ENCODE assay signal across 28 mouse cellular contexts in genomic region chr15:102485853-102486252, GRCm38 (mm10). TPM values are rescaled to one million over a fixed set of nuclear protein-coding genes. Genes with fewer than 3 reads are reported as not detected.
DNase-seq lines count a peak whose midpoint lies in the region; ATAC-seq and TF ChIP-seq lines count a peak whose summit lies in the region.
"Had no signal": no experiment of that assay in that cellular context is flagged by ENCODE, and none has a peak within 500 bp of the region (broad histone marks: within the 10 kb centered on the region; RNA-seq: fewer than 3 reads in every experiment).

No protein-coding gene starts in this region.

- no peaks in the 10 kb centered on the region for H3K27me3 ChIP-seq in kidney, embryonic 16.5 days (ENCODE audit: insufficient read depth, low read length)
- H3K27me3 ChIP-seq in testis, adult 2 months (ENCODE audit: control insufficient read depth, insufficient read depth, low read length): no peaks in the 10 kb centered on the region
- H3K27me3 ChIP-seq in myocyte (ENCODE audit: control insufficient read depth, insufficient read depth, insufficient read length): no peaks in the 10 kb centered on the region
- H3K27me3 ChIP-seq: embryonic facial prominence, embryonic 12.5 days; embryonic facial prominence, embryonic 15.5 days; forebrain, embryonic 12.5 days; forebrain, embryonic 15.5 days; heart, embryonic 13.5 days; hindbrain, embryonic 12.5 days; hindbrain, embryonic 15.5 days had no signal

- DNase-seq in kidney, postnatal 4 days: no peak
- DNase-seq in testis, postnatal 10 days (ENCODE audit: low spot score): no peak
- no peak for DNase-seq in c-Kit-positive CD71-positive TER-119-positive erythroid progenitor cells, embryonic 14.5 days (ENCODE audit: low spot score)
- DNase-seq: adrenal gland, adult 8-10 months; adrenal gland, postnatal 25 days; cerebellum, adult 18-20 months; cerebellum, adult 9-10 months; cerebellum, postnatal 14 days; gastrocnemius, postnatal 25 days; heart, adult 2 months; heart, postnatal 14 days had no signal

- ATAC-seq in kidney, embryonic 16.5 days (ENCODE audit: low FRiP score, low TSS enrichment): 0 out of 2 replicates have a peak, but pooled peaks have one; percentile 23
- ATAC-seq: activated CD4-positive, CD25-positive, alpha-beta regulatory T cell, adult 4 months; CD4-positive, CD25-positive, alpha-beta regulatory T cell, adult 4 months; forebrain, embryonic 15.5 days had no signal

- TF ChIP-seq CTCF in testis, adult 2 months (IDR thresholded peaks at IDR 0.05; ENCODE audit: control insufficient read depth, insufficient read depth, insufficient replicate concordance, low read depth, low read length): no peak

- 90% methylated on average over 12 of the region's 12 CpGs for WGBS in kidney, embryonic 16.5 days

- peaks cover 68% of the 10 kb centered on the region for H3K36me3 ChIP-seq in kidney, embryonic 16.5 days (ENCODE audit: insufficient read depth, low read length)
- H3K36me3 ChIP-seq in testis, adult 2 months (ENCODE audit: control insufficient read depth, insufficient read depth, low read length): peaks cover 6% of the 10 kb centered on the region
- peaks cover 99% of the 10 kb centered on the region for H3K36me3 ChIP-seq in myocyte (ENCODE audit: control insufficient read depth, insufficient read depth)

- H3ac ChIP-seq in myocyte (ENCODE audit: control insufficient read depth, insufficient read length): no peak overlapping the region

- H3K4me1 ChIP-seq in kidney, embryonic 16.5 days (ENCODE audit: insufficient read depth, low read length): no peaks in the 10 kb centered on the region
- H3K4me1 ChIP-seq in testis, adult 2 months (ENCODE audit: control insufficient read depth, insufficient read depth, low read length): no peaks in the 10 kb centered on the region
- H3K4me1 ChIP-seq: embryonic facial prominence, embryonic 12.5 days; embryonic facial prominence, embryonic 15.5 days; forebrain, embryonic 12.5 days; forebrain, embryonic 15.5 days; hindbrain, embryonic 12.5 days; hindbrain, embryonic 15.5 days had no signal

- no peak overlapping the region for H3K4me2 ChIP-seq in kidney, embryonic 16.5 days (replicated peaks; ENCODE audit: low read depth, low read length)
- no peak overlapping the region for H3K4me2 ChIP-seq in myocyte (ENCODE audit: low read depth)
- H3K4me2 ChIP-seq: embryonic facial prominence, embryonic 12.5 days; embryonic facial prominence, embryonic 15.5 days; forebrain, embryonic 12.5 days; forebrain, embryonic 15.5 days; heart, embryonic 13.5 days; hindbrain, embryonic 12.5 days; hindbrain, embryonic 15.5 days had no signal

- no peaks in the 10 kb centered on the region for H3K9me3 ChIP-seq in kidney, embryonic 16.5 days (ENCODE audit: low read length)
- H3K9me3 ChIP-seq: embryonic facial prominence, embryonic 12.5 days; embryonic facial prominence, embryonic 15.5 days; forebrain, embryonic 12.5 days; forebrain, embryonic 15.5 days; heart, embryonic 10.5 days; heart, embryonic 13.5 days; hindbrain, embryonic 12.5 days; hindbrain, embryonic 15.5 days had no signal

- H3K4me3 ChIP-seq in kidney, embryonic 16.5 days (ENCODE audit: low read length): no peak overlapping the region
- H3K4me3 ChIP-seq in testis, adult 2 months (ENCODE audit: control insufficient read depth, low read depth, low read length): peak overlapping the region; percentile 51
- H3K4me3 ChIP-seq in myocyte: no peak overlapping the region
- H3K4me3 ChIP-seq: embryonic facial prominence, embryonic 12.5 days; embryonic facial prominence, embryonic 15.5 days; erythroblast, embryonic 14.5 days; forebrain, embryonic 12.5 days; forebrain, embryonic 15.5 days; heart, adult 2 months; heart, embryonic 10.5 days; heart, embryonic 13.5 days; hindbrain, embryonic 12.5 days; hindbrain, embryonic 15.5 days had no signal

- no peak for TF ChIP-seq POLR2A in testis, adult 2 months (IDR thresholded peaks at IDR 0.05; ENCODE audit: control insufficient read depth, low read depth, low read length)
- TF ChIP-seq POLR2A in myocyte (IDR thresholded peaks at IDR 0.05; ENCODE audit: insufficient read length, low read depth): peak; percentile 37

- H3K9ac ChIP-seq in kidney, embryonic 16.5 days (replicated peaks; ENCODE audit: low read length): no peak overlapping the region
- H3K9ac ChIP-seq: embryonic facial prominence, embryonic 12.5 days; embryonic facial prominence, embryonic 15.5 days; forebrain, embryonic 12.5 days; forebrain, embryonic 15.5 days; heart, embryonic 13.5 days; hindbrain, embryonic 12.5 days; hindbrain, embryonic 15.5 days had no signal

- H3K27ac ChIP-seq in kidney, embryonic 16.5 days (ENCODE audit: low read length): no peak overlapping the region
- H3K27ac ChIP-seq in testis, adult 2 months (ENCODE audit: control insufficient read depth, insufficient read depth, low read depth, low read length): no peak overlapping the region
- H3K27ac ChIP-seq: embryonic facial prominence, embryonic 12.5 days; embryonic facial prominence, embryonic 15.5 days; forebrain, embryonic 12.5 days; forebrain, embryonic 15.5 days; heart, adult 2 months; heart, embryonic 10.5 days; heart, embryonic 13.5 days; hindbrain, embryonic 12.5 days; hindbrain, embryonic 15.5 days had no signal

- peaks cover 89% of the 10 kb centered on the region for H3K79me2 ChIP-seq in myocyte (ENCODE audit: control insufficient read depth, insufficient read depth)

TF ChIP-seq in myocyte, 11 proteins besides CTCF, POLR2A, EP300 and RAD21:
- TF ChIP-seq REST (IDR thresholded peaks at IDR 0.05; ENCODE audit: insufficient read depth, insufficient read length) (no peak), MYOD1 (IDR thresholded peaks at IDR 0.05; ENCODE audit: control insufficient read depth in 1 of 3, insufficient read length in 2 of 3, low read depth in 2 of 3) (no peak), MYOG (IDR thresholded peaks at IDR 0.05; ENCODE audit: control insufficient read depth in 1 of 3, insufficient read depth in 1 of 3, insufficient read length in 2 of 3, low read depth in 2 of 3) (no peak), MAX (IDR thresholded peaks at IDR 0.05; ENCODE audit: low read depth) (no peak), POLR2AphosphoS2 (IDR thresholded peaks at IDR 0.05; ENCODE audit: insufficient read length, low read depth) (peak; percentile 64)

RNA-seq across cellular contexts. Expression of gene Pcbp2, which starts 15.5 kb away (rescaled TPM):
- polyA plus RNA-seq in kidney, embryonic 16.5 days (2015; fragmentation: Nextera tagmentation; extraction: Ambion mirVana): 209 and 212 TPM in 2 replicates
- 1,040 and 1,129 TPM in 2 replicates for polyA plus RNA-seq in testis, adult 2 months (2012; rRNA removed)
- polyA plus RNA-seq in myocyte (2012; fragmentation: generic; extraction: Trizol): 892 TPM

RNA-seq across cellular contexts. Expression of gene Gm10337, which starts 17.7 kb away (rescaled TPM):
- 6.7 TPM in 1 of 2 replicates, not detected in the other for polyA plus RNA-seq in kidney, embryonic 16.5 days (2015; fragmentation: Nextera tagmentation; extraction: Ambion mirVana)
- not detected in 2 replicates for polyA plus RNA-seq in testis, adult 2 months (2012; rRNA removed)
- polyA plus RNA-seq in myocyte (2012; fragmentation: generic; extraction: Trizol): not detected
- polyA plus RNA-seq: activated CD4-positive, CD25-positive, alpha-beta regulatory T cell, adult 4 months; brain, embryonic 14.5 days; C2C12; CD4-positive, CD25-positive, alpha-beta regulatory T cell, adult 4 months; embryonic facial prominence, embryonic 12.5 days; erythroblast, embryonic 14.5 days; gonadal fat pad, adult 2 months; heart, adult 2 months; heart, embryonic 10.5 days had no signal

RNA-seq across cellular contexts. Expression of gene Prr13, which starts 27.0 kb away (rescaled TPM):
- polyA plus RNA-seq in kidney, embryonic 16.5 days (2015; fragmentation: Nextera tagmentation; extraction: Ambion mirVana): 81.5 and 94.9 TPM in 2 replicates
- 18.5 and 19.7 TPM in 2 replicates for polyA plus RNA-seq in testis, adult 2 months (2012; rRNA removed)
- 92.9 TPM for polyA plus RNA-seq in myocyte (2012; fragmentation: generic; extraction: Trizol)

RNA-seq across cellular contexts. Expression of gene Map3k12, which starts 31.0 kb away (rescaled TPM):
- 17.2 and 19.5 TPM in 2 replicates for polyA plus RNA-seq in kidney, embryonic 16.5 days (2015; fragmentation: Nextera tagmentation; extraction: Ambion mirVana)
- polyA plus RNA-seq in testis, adult 2 months (2012; rRNA removed): 7.0 and 7.8 TPM in 2 replicates
- 5.9 TPM for polyA plus RNA-seq in myocyte (2012; fragmentation: generic; extraction: Trizol)

RNA-seq across cellular contexts. Expression of gene Tarbp2, which starts 32.1 kb away (rescaled TPM):
- polyA plus RNA-seq in kidney, embryonic 16.5 days (2015; fragmentation: Nextera tagmentation; extraction: Ambion mirVana): 95.6 and 99.3 TPM in 2 replicates
- polyA plus RNA-seq in testis, adult 2 months (2012; rRNA removed): 335 and 372 TPM in 2 replicates
- 76.2 TPM for polyA plus RNA-seq in myocyte (2012; fragmentation: generic; extraction: Trizol)
